Mouse (Mus musculus): ENCODE results near the gene Glyr1. TPM values are rescaled to one million over a fixed set of nuclear protein-coding genes. Genes with fewer than 3 reads are reported as not detected.

Glyr1 gene
- 10 to 100 TPM; 31.2 to 34.1 (median 33.6) TPM for total RNA-seq (2022)

DNA sequence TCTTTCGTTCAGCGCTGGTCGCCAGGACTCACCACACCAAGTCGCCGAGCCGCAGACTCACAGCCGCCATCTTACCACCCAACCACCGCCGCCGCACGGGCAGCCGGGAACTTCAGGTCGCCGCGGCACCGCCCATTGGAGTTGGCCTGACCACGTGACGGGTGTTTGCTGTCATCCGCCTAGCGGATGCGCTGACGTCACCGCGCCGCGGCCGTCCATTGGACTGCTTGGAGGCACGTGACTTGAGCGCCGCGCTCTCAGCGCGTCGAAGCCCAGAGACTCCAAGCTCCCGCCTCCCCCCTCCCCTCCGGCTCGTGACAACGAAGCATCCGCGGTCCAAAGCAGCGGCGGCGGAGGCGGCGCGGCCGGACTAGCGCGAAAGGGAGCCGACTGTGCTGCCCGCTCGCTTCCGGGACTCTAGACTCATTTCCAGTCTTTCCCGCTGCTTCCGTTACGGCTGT, at the start of gene Glyr1, which contains the start of gene Ubn1:
Glyr1 (minus strand) TSS at position 90 of the 461 bp plus-strand sequence.
Ubn1 (plus strand) TSS at position 284 of the 461 bp plus-strand sequence.
- DNase-seq (ENCODE audit: low spot score in 2 of 2), result peak; percentile 98 to 99

GRCm38 (mm10) chr16:5096504-5096903, 46.8 kb upstream of the Glyr1 start:
- no peak for DNase-seq (ENCODE audit: low spot score in 2 of 2)

DNA sequence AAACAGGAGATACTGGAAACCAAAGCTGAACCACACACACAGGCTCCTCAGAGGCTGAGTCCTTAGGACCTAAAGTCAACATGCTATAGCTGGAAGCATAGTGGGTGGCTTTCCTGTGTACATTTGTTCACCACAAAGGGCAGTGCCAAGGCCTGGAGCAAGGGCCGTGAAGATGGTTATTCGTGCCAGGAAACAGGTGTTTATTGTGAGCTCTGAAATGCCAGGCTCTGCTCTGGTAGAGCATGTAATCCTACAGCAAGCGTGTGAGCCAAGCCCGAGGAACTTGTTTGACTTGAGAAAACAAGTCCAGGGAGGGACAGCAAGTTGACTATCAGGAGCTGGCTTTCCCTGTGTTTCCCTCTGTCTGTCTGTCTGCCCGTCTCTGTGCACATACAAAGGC, 43.6 kb upstream of the Glyr1 start:
- DNase-seq (ENCODE audit: low spot score in 2 of 2), result no peak

DNA sequence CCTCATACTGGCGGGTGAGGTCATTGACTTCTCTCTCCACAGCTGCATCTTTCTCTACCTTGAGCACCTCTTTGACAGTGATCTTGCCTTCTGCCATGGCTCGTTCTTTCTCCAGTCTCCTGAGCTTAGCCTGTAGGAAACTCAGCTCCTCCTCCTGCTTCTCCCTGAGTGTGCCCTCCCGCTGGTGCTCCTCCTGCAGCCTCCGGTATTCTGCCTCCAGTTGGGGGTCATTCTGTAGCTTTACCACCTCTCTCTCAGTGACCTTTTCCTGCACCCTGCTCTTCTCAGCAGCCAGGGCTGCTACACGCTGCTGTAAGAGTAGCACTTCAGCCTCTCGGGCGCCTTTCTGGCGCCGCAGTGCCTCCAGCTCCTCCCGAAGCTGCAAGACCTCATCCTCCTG, 39.4 kb upstream of the Glyr1 start:
- DNase-seq (ENCODE audit: low spot score in 2 of 2), result no peak

DNA sequence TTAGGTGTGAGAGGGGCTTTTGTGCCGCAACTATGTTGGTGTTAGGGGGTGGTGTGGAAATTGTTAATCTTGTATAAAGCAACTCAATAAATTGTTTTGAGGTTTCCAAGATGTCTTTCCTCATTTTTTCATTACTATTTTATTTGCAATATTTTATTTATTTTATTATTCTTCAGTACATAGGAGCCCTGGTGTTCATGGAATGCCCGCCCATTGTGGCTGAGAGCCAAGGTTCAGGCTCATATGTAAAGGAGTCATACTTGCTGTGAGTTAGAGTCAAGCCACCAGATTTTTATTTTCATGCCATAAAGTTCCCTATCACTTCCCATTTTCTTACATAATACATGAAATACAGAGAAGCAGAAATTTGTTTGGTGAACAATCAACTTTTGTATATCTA, 36.5 kb upstream of the Glyr1 start:
- no peak for DNase-seq (ENCODE audit: low spot score in 2 of 2)

DNA sequence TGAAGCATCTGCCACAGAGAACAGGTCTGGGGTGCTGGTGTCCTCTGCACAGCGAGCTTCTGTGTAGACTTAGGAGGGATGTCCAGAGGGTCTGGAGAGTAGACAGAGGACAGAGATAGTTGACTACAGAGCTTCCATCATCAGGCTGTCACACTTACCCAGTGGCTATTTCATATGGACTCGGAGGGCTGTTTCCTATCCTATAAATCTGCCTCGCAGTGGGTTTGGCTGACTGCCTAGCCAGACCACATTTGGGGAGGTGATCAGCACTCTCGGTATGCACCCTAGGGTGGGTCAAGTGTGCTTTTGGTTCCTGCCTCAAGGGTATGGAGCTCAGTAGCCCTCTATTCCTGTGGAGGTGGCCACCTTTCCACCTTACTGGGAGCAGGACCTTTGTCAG, 35.5 kb upstream of the Glyr1 start:
- DNase-seq (ENCODE audit: low spot score in 2 of 2), result no peak

DNA sequence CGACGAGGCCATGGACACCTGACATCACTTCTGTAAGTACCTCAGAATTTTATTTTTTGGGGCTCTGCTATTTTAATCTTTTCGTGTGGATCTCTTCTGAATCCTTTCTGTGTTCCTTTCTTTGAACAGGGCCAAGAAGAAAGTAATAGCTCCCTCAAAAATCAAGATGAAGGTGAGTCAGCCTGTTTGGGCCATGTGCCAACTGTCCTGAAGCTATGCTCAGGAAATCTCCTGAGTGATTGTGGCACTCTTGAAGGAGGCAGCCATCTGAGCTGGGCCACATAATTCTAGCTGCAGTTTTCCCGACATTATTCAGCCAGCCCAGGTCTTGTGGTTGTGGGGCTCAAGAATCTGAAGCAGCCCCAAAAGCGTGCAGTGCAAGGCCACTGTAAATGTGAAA, 24.7 kb upstream of the Glyr1 start:
- DNase-seq (ENCODE audit: low spot score in 2 of 2), result no peak

DNA sequence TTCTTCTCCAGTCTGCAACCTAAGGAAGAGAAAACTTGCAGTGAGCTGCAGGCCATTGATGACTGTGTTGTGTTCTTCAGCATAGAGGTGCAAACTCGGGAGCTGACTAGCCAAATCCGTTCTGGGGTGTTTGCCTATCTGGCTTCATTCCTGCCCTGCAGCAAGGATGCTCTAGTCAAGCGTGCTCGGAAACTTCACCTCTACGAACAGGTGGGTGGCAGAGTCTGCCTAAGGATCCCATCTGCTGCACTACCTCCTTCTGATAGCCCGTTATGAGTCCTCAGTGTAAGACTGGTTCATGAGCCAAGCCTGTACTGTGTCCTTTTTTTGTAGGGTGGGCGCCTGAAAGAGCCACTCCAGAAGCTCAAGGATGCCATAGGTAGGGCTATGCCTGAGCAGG, 22.3 kb upstream of the Glyr1 start:
- DNase-seq (ENCODE audit: low spot score in 2 of 2), result no peak

DNA sequence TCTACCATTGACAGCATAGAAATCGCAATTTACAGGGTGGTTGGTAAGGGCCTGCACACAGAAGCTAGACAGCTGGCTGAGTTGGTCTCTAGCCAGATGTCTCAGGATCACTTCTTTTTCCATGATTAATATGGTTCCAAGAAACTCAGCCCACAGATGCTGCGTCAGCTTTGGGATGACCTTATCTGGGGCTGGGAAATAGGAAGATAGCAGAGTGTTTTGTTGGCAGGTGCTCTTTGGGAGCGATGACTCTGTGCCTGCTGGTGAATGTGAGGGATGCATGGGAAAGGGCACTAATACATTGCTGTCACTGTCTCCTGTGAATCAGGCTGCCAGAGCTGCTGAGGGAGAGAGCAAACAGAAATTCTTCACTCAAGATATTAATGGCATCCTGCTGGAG, 20.7 kb upstream of the Glyr1 start:
- no peak for DNase-seq (ENCODE audit: low spot score in 2 of 2)

DNA sequence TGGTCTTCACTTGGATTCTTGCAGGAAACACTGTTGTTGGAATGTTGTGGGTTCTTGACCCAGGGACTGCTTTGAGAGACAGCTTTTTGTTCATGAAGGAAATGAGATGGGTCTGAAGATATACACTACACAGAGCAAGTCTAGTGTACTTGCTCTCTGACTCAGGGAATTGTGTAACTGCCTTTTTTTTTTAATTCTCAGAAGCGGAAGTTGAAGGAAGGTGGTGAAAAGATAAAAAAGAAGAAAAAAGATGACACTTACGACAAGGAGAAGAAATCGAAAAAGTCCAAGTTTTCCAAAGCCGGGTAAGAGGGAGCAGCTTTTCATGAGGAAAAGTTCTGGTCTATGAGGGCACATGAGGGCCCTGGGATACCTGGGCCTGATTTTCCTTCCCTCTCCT, 13.8 kb upstream of the Glyr1 start:
- no peak for DNase-seq (ENCODE audit: low spot score in 2 of 2)

GRCm38 (mm10) chr16:5058114-5058513, 8.5 kb upstream of the Glyr1 start:
- DNase-seq (ENCODE audit: low spot score in 2 of 2), result no peak

DNA sequence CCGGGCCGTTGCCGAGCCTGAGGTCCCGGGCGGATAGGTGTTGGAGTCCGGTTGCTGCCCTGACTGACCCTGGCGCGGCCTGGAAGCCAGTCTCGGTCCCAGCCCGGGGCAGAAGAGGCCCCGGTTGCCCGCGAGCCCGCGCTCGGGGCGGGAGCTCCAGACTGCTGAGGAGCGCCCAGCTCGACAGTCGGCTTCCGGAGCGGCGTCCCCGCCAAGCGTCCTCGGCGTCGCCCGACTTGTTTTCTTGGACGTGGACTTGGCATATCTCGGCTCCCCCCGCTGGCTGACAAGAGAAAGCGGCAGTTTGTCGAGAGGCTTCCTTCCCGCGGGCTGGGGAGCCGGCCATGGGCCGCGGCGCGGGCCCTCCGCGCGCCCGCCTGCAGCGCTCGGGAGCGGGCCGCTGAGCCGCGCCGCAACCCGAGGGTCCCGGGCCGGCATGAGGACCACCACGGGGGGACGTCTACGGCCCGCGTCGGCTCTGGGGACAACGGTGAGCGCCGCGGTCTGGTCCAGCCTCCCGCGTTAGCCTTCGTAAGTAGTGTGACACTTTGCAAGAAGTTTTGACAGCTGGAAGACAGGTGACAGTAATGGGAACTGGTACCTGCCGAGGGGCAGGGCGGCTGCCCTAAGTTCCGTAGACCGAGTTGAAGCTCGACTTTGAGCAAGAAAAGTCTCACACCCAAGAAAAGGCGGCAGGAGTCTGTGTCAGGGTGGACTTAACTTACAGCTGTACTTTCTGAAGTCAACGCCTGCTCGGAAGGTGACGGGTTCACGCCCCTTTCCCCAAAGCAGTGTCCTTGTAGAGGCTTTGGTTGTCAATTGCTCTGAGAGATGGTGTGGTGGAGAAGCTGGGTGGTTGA, 818 bp upstream of the Glyr1 start:
- peak; percentile 45 to 71 for DNase-seq (ENCODE audit: low spot score in 2 of 2)

- no peak for DNase-seq (ENCODE audit: low spot score in 2 of 2)
Observed at GRCm38 (mm10) chr16:5049182-5049773, 385 bp downstream of the Glyr1 start.

- DNase-seq (ENCODE audit: low spot score in 2 of 2), result no peak
Observed at GRCm38 (mm10) chr16:5045322-5045721, 4.3 kb downstream of the Glyr1 start.

DNA sequence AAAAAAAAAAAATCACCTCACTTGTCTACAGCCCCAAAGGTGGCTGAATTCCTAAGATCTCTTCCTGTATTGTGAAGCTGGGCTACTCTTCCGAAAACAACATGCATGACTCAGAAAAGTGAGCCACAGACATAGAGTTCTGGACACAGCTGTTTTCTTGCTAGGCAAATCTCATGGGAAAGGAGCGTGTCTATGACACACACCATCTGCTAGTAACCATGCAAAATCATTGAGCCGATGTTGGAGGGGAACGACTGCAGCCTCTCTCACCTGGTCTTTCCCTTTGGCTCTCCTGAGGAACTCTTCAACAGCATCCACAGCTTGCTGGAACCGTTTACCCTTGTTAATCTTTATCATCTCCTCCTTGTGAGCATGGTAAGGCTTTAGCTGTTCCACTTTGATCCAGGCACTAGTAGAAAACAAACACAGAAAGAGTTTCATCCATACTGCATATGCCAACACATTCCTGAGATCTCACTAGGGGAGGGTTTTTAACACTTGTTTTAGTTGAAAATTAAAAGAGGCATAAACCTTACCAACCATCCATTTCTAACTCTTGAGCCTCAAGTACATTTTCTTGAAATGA, 12.9 kb downstream of the Glyr1 start:
- DNase-seq (ENCODE audit: low spot score in 2 of 2), result no peak

DNA sequence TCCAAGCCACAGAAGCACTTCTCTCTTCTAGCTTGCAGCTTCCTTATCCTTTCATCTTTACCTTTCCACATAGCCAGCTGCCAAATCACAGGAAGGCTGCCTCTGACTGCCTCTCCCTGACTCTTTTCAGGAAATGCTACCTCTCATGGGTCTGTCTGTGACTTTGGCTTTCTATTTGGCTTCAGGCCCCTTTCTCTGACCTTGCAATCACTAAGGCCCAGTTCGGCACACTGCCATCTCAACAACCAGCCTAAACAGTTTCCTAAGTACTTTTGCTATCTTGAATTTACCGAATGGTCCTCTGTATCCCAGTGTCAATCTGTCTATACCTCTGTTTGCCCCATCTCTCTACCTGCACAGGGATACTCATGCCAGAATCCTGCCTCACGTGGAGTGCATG, 14.1 kb downstream of the Glyr1 start:
- DNase-seq (ENCODE audit: low spot score in 2 of 2), result no peak

DNA sequence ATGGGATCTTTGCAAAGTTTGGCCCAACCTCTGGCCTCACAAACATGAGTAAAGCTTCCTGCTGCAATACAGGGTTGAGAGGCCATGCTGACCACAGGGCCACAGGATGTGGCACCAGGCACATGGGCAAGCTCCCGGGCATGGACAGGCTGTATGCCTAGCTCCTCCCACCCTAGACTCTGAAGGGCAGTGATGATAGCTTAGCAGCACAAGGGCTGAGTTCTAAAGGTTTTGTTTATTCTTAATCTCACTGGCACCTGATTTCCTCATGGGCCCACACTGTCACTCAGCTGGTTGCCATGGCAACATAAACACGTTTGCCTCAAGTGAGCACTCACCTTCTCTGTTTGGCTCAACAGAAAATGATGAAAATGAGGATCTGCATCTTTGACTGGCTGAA, 19.8 kb downstream of the Glyr1 start:
- no peak for DNase-seq (ENCODE audit: low spot score in 2 of 2)

DNA sequence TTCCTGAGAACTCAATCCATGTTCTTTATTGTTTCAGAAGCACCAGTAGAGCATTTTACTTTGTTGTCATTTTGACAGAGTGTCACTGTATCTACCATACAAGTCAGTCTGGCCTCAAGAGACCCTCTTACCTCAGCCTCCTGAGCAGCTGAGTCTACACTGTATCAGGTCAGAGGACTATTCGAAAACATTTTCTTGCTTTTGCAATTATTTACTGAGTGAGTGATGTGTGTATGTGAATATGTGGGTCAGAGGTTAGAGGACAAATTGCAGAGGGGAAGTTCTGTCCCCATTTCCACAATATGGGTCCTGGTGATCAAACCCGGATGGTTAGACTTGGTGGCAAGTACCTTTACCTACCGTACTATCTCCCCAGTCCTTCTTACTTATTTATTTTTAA, 25.6 kb downstream of the Glyr1 start:
- no peak for DNase-seq (ENCODE audit: low spot score in 2 of 2)

DNA sequence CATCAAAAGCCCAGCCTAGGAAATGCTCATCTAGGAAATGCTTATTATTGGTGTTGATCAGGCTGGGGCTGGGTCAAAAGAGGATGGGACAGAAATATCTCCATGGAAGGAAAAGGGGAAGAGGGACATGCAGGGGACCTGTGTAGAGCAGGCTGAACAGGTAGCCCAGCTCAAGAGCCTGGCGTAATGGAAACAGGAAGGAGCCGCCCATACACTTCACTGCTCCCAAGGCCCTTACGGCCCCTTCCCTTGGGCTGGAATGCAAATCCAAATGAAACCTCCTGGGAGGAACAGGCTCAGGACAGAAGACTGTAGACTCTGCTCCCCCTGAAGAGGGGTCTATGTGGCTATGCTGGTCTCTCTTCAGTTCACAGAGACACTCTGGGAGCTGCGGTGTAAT, 35.1 kb downstream of the Glyr1 start:
- DNase-seq (ENCODE audit: low spot score in 2 of 2), result no peak

- DNase-seq (ENCODE audit: low spot score in 2 of 2), result peak; percentile 97 to 99
Observed at GRCm38 (mm10) chr16:5013054-5013838, 36.4 kb downstream of the Glyr1 start, which contains the start of gene Rogdi. Gene Rogdi (minus strand): TSS chr16:5013553.

All from gastrocnemius, adult 8-10 months (tissue).